Mouse (Mus musculus) adipocyte (in vitro differentiated cells): ENCODE measurements around the gene Avpi1.
"Not testable (repeated sequence)": the region's sequence is repeated elsewhere in the genome, so short reads cannot be mapped to it uniquely, and the experiment has no call there.

Source experiments
- DNase-seq: peaks from one replicate; pipeline ENCODE4 v3.0.0-alpha.2; 2016; ENCODE audit warnings: low spot score

The Avpi1 gene

GRCm38 (mm10) chr19:42104681-42105080 is 24.2 kb downstream of the Avpi1 start:
- DNase-seq = no peak

- DNase-seq = no peak
These were observed 29.5 kb downstream of the Avpi1 start for GRCm38 (mm10) chr19:42099406-42099805.

GRCm38 (mm10) chr19:42090637-42091141 is 38.2 kb downstream of the Avpi1 start:
- DNase-seq = peak; percentile 70

- peak; percentile 100 for DNase-seq
These were observed 38.9 kb downstream of the Avpi1 start, which contains the start of gene Pi4k2a for GRCm38 (mm10) chr19:42089748-42090595. Gene Pi4k2a, plus strand, starts transcription at chr19:42090470.

- DNase-seq = peak; percentile 65
These were observed 39.6 kb downstream of the Avpi1 start for GRCm38 (mm10) chr19:42089103-42089747.

- DNase-seq = peak; percentile 96
These were observed 42.7 kb downstream of the Avpi1 start, which contains the start of gene Morn4 for GRCm38 (mm10) chr19:42086166-42086565. Gene Morn4, minus strand, starts transcription at chr19:42086357.

- no peak for DNase-seq
These were observed 43.2 kb downstream of the Avpi1 start for GRCm38 (mm10) chr19:42085690-42086089.

GRCm38 (mm10) chr19:42081613-42082012 is 47.2 kb downstream of the Avpi1 start:
- DNase-seq = not testable (repeated sequence)

- no peak for DNase-seq
These were observed 48.4 kb downstream of the Avpi1 start for GRCm38 (mm10) chr19:42080469-42080868.

- no peak for DNase-seq
These were observed 48.9 kb downstream of the Avpi1 start for GRCm38 (mm10) chr19:42079950-42080349.

GRCm38 (mm10) chr19:42079006-42079405 is 49.9 kb downstream of the Avpi1 start:
- DNase-seq = no peak

- no peak for DNase-seq
These were observed 50.3 kb downstream of the Avpi1 start for GRCm38 (mm10) chr19:42078566-42078965.

- no peak for DNase-seq
These were observed 52.9 kb downstream of the Avpi1 start for GRCm38 (mm10) chr19:42075992-42076391.

- peak; percentile 69 for DNase-seq
These were observed 53.8 kb downstream of the Avpi1 start for GRCm38 (mm10) chr19:42075051-42075450.
